Mouse (Mus musculus): ENCODE results near the gene Tmem167. TPM values are rescaled to one million over a fixed set of nuclear protein-coding genes. Genes with fewer than 3 reads are reported as not detected.

The Tmem167 gene
- polyA plus RNA-seq, 1 experiment from 2014 or later: 90.2 TPM

DNA sequence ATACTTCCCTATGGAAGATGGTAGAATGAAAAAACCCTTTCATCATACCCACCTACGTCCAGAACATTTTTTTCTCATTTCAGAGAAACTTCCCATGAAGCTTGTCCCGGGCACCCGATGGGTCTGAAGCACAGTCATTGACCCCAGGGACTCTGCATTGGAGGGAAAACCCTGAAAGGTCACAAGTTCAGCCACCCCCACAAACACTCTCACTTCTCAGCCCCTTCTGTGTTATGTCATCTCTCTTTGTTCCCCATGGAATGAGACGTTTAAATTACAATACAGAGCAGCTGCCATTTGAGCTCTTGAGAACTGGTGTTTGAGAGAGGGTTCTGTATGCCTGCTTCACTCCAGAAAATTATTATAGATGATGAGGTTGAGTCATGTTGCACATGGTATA lies 54.3 kb downstream of the Tmem167 start:
- no peak overlapping the region for H3K27ac ChIP-seq (ENCODE audit: low read depth, low read length)
- H3K9me3 ChIP-seq (ENCODE audit: control insufficient read depth): no peaks in the 10 kb centered on the region
- 39% methylated on average over 4 of the region's 4 CpGs for WGBS
- no peaks in the 10 kb centered on the region for H3K27me3 ChIP-seq (replicated peaks; ENCODE audit: control insufficient read depth, insufficient read depth, low read length)
- H3K9ac ChIP-seq (ENCODE audit: low read depth, low read length): no peak overlapping the region
- H3K4me3 ChIP-seq (ENCODE audit: low read depth, low read length): no peak overlapping the region
- H3K4me1 ChIP-seq (replicated peaks; ENCODE audit: control insufficient read depth, insufficient read depth, low read length): no peaks in the 10 kb centered on the region
- H3K36me3 ChIP-seq (ENCODE audit: control insufficient read depth, insufficient read depth): no peaks in the 10 kb centered on the region
- ATAC-seq: no peak
- no peak overlapping the region for H3K4me2 ChIP-seq (replicated peaks; ENCODE audit: low read depth)
- TF ChIP-seq CTCF (IDR thresholded peaks at IDR 0.05; ENCODE audit: low read depth): no peak

DNA sequence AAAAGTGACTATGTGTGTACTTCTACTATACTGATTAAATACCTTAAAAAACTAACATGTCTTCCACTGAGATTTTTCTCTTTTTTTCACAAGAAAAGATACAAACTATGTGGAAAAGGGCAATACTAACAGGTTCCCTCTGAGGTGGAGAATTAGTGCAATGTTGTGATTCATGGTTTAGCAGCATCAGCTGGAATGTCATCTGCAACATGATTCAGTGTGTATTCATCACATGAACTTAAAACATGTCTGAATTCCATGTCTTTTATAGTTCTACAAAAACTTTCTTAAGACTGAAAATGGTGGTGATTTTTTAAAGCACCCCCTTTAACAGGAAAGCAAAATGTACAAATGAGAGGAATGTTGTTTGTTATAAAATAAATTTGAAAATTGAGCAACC lies 63.0 kb downstream of the Tmem167 start:
- Histone ChIP-seq H3K4me3 (ENCODE audit: low read depth, low read length) (no peak overlapping the region), H3K27ac (ENCODE audit: low read depth, low read length) (no peak overlapping the region), H3K27me3 (replicated peaks; ENCODE audit: control insufficient read depth, insufficient read depth, low read length) (no peaks in the 10 kb centered on the region), H3K4me2 (replicated peaks; ENCODE audit: low read depth) (no peak overlapping the region), H3K9ac (ENCODE audit: low read depth, low read length) (no peak overlapping the region), H3K9me3 (ENCODE audit: control insufficient read depth) (no peaks in the 10 kb centered on the region), H3K36me3 (ENCODE audit: control insufficient read depth, insufficient read depth) (no peaks in the 10 kb centered on the region), H3K4me1 (replicated peaks; ENCODE audit: control insufficient read depth, insufficient read depth, low read length) (no peaks in the 10 kb centered on the region)
- ATAC-seq: no peak
- TF ChIP-seq CTCF (IDR thresholded peaks at IDR 0.05; ENCODE audit: low read depth): no peak

DNA sequence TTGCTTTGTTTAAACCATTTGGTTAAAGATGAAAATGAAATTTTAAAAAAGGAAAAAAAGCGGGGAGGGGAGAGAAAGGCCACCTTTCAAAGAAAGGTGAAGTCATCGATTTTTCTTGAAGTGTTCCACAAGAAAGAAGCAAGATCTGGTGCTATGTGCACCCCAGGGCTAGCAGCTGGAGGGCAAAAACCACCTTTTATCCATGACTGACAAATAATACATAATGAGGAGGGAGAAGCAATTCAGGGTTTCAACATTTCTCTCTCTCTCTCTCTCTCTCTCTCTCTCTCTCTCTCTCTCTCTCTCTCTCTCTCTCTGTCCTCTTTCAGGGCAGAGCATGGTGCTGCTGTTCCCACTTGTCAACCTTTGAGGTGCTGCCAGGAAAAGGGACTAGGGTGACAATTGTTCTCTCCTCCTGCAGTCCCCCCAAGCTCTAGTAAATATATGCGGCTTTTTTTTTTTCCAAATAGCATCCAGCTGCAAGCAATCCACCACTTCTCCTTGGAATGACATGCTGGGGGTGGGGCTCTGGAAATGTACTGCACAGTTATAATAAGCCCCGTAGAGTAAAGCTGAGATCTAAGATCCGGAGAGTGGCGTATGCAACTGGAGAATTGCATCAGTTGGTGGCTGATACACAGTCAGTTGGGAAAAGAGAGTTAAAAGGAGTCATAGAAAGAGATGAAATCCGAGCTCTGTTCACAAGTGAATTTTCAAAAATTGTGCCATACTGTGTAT lies 63.8 kb downstream of the Tmem167 start:
- H3K27ac ChIP-seq (ENCODE audit: low read depth, low read length): no peak overlapping the region
- H3K9me3 ChIP-seq (ENCODE audit: control insufficient read depth): no peaks in the 10 kb centered on the region
- no peak overlapping the region for H3K4me3 ChIP-seq (ENCODE audit: low read depth, low read length)
- ATAC-seq: no peak
- no peaks in the 10 kb centered on the region for H3K36me3 ChIP-seq (ENCODE audit: control insufficient read depth, insufficient read depth)
- no peak for TF ChIP-seq CTCF (IDR thresholded peaks at IDR 0.05; ENCODE audit: low read depth)
- H3K4me1 ChIP-seq (replicated peaks; ENCODE audit: control insufficient read depth, insufficient read depth, low read length): no peaks in the 10 kb centered on the region
- H3K27me3 ChIP-seq (replicated peaks; ENCODE audit: control insufficient read depth, insufficient read depth, low read length): no peaks in the 10 kb centered on the region
- no peak overlapping the region for H3K9ac ChIP-seq (ENCODE audit: low read depth, low read length)
- 58% methylated on average over 7 of the region's 7 CpGs for WGBS
- H3K4me2 ChIP-seq (replicated peaks; ENCODE audit: low read depth): no peak overlapping the region

DNA sequence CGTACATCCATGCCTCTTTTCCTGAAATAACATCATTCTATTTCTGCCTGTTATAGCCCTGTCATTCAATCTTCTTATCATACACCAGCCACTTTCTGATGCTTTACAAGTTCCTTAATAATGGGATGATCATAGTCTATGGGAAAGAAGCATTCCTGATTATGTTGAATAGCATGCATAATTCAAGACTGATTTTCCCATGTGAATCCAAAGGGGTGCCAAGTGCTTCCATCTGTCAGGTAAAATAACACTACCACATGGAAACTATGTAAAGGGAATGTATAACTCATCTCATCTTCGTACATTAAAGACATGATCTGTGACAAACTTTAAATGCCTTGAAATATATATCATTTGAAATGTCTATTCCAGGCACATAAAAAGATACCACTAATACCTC lies 75.2 kb downstream of the Tmem167 start:
- H3K4me2 ChIP-seq (replicated peaks; ENCODE audit: low read depth): no peak overlapping the region
- no peak for TF ChIP-seq CTCF (IDR thresholded peaks at IDR 0.05; ENCODE audit: low read depth)
- WGBS: 89% methylated on average over 2 of the region's 2 CpGs
- H3K4me1 ChIP-seq (replicated peaks; ENCODE audit: control insufficient read depth, insufficient read depth, low read length): no peaks in the 10 kb centered on the region
- H3K27me3 ChIP-seq (replicated peaks; ENCODE audit: control insufficient read depth, insufficient read depth, low read length): no peaks in the 10 kb centered on the region
- no peak overlapping the region for H3K4me3 ChIP-seq (ENCODE audit: low read depth, low read length)
- H3K9ac ChIP-seq (ENCODE audit: low read depth, low read length): no peak overlapping the region
- H3K27ac ChIP-seq (ENCODE audit: low read depth, low read length): no peak overlapping the region
- no peaks in the 10 kb centered on the region for H3K9me3 ChIP-seq (ENCODE audit: control insufficient read depth)
- ATAC-seq: no peak
- no peaks in the 10 kb centered on the region for H3K36me3 ChIP-seq (ENCODE audit: control insufficient read depth, insufficient read depth)

DNA sequence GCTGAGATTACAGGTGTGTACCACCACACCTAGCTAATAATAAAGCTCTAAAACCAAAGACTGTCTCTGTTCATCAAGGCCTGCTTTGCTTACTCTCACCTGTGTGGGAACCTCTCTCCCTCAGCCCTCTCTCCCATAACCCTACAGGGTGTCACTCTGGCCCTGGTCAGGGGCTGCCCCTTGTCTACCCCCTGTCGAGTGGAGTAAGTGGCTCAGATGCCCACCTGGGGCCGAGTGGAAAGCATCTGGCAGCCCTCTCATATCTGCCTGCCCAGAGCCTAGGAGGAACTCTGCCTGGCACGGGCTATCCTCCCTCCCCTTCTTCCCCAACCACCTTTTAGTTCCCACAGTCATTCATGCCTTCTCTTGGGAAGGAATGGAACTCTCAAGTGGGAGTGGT lies 78.1 kb downstream of the Tmem167 start:
- no peak overlapping the region for H3K4me3 ChIP-seq (ENCODE audit: low read depth, low read length)
- no peaks in the 10 kb centered on the region for H3K4me1 ChIP-seq (replicated peaks; ENCODE audit: control insufficient read depth, insufficient read depth, low read length)
- H3K36me3 ChIP-seq (ENCODE audit: control insufficient read depth, insufficient read depth): no peaks in the 10 kb centered on the region
- no peaks in the 10 kb centered on the region for H3K27me3 ChIP-seq (replicated peaks; ENCODE audit: control insufficient read depth, insufficient read depth, low read length)
- H3K9me3 ChIP-seq (ENCODE audit: control insufficient read depth): no peaks in the 10 kb centered on the region
- H3K4me2 ChIP-seq (replicated peaks; ENCODE audit: low read depth): no peak overlapping the region
- H3K27ac ChIP-seq (ENCODE audit: low read depth, low read length): no peak overlapping the region
- ATAC-seq: no peak
- no peak for TF ChIP-seq CTCF (IDR thresholded peaks at IDR 0.05; ENCODE audit: low read depth)
- 56% methylated on average over 3 of the region's 3 CpGs for WGBS
- no peak overlapping the region for H3K9ac ChIP-seq (ENCODE audit: low read depth, low read length)

DNA sequence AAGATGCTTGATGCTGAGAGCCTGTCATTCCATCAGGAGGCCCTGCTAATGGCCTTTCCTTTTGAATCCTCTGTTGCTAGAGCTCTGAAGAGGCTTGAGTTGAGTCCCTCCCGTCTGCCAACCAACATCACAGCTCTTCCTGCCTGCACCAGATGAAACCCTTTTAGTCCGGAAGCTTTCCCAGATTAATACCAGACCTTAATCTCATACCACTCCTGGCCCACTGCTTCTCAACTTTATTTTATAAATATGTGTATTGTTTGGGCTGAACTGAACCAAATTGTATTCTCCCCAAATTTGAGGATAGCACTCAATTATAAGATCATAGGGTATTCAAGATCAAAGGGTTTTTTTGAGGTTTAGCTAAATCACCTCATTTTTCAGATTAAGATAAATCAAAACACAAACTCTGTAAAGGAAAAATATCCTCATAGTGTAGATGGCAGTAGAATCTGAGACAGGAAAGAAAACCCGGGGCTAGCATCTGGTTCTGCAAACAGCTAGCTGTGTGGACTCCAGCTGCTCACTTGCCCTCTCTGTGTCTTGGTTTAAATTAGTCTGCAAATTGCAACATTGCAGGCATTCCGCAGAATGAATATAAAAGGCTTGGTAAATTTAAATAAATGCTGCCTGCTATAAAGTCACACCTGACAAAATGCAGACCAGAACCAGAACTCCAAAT lies 81.3 kb downstream of the Tmem167 start:
- H3K36me3 ChIP-seq (ENCODE audit: control insufficient read depth, insufficient read depth): no peaks in the 10 kb centered on the region
- ATAC-seq: no peak
- H3K4me1 ChIP-seq (replicated peaks; ENCODE audit: control insufficient read depth, insufficient read depth, low read length): no peaks in the 10 kb centered on the region
- H3K27ac ChIP-seq (ENCODE audit: low read depth, low read length): no peak overlapping the region
- H3K9me3 ChIP-seq (ENCODE audit: control insufficient read depth): no peaks in the 10 kb centered on the region
- H3K4me2 ChIP-seq (replicated peaks; ENCODE audit: low read depth): no peak overlapping the region
- no peak overlapping the region for H3K9ac ChIP-seq (ENCODE audit: low read depth, low read length)
- no peak for TF ChIP-seq CTCF (IDR thresholded peaks at IDR 0.05; ENCODE audit: low read depth)
- H3K27me3 ChIP-seq (replicated peaks; ENCODE audit: control insufficient read depth, insufficient read depth, low read length): no peaks in the 10 kb centered on the region
- whole genome bisulfite sequencing: 61% methylated on average over 4 of the region's 4 CpGs
- no peak overlapping the region for H3K4me3 ChIP-seq (ENCODE audit: low read depth, low read length)
